Mouse (Mus musculus) liver, embryonic 15.5 days (tissue): ENCODE results near the gene Olfr209. TPM values are rescaled to one million over a fixed set of nuclear protein-coding genes. Genes with fewer than 3 reads are reported as not detected.

Experiments
- ATAC-seq: fragments of 200-750 bp; cut with Nextera tagmentation; 2 replicates; pipeline ENCODE4 v1.8.0; 2017; ENCODE audit warnings: moderate number of reproducible peaks, mild to moderate bottlenecking, moderate library complexity; ENCODE audit not compliant: insufficient read depth
- H3K27ac ChIP-seq: fragments of 300-500 bp; sonication (generic); replicated peaks from 2 replicates; pipeline ENCODE4 v1.5.1; 2015; ENCODE audit warnings: mild to moderate bottlenecking, inconsistent platforms
- H3K27me3 ChIP-seq: fragments of 300-500 bp; sonication (generic); 2 replicates; pipeline ENCODE4 v1.6.1; 2015; ENCODE audit warnings: mild to moderate bottlenecking, inconsistent platforms
- H3K36me3 ChIP-seq: fragments of 300-500 bp; sonication (generic); replicated peaks from 2 replicates; pipeline ENCODE4 v1.6.1; 2015; ENCODE audit warnings: moderate library complexity, mild to moderate bottlenecking, inconsistent platforms
- H3K4me1 ChIP-seq: fragments of 300-500 bp; sonication (generic); replicated peaks from 2 replicates; pipeline ENCODE4 v1.6.1; 2015; ENCODE audit warnings: inconsistent platforms
- H3K4me2 ChIP-seq: fragments of 300-500 bp; sonication (generic); 2 replicates; pipeline ENCODE4 v1.6.1; 2015; ENCODE audit warnings: moderate library complexity, mild to moderate bottlenecking, inconsistent platforms
- H3K4me3 ChIP-seq: fragments of 300-500 bp; sonication (generic); replicated peaks from 2 replicates; pipeline ENCODE4 v1.5.1; 2015; ENCODE audit warnings: mild to moderate bottlenecking, inconsistent platforms
- H3K9ac ChIP-seq: fragments of 300-500 bp; sonication (generic); 2 replicates; pipeline ENCODE4 v1.6.1; 2015; ENCODE audit warnings: moderate library complexity, mild to moderate bottlenecking, inconsistent platforms
- H3K9me3 ChIP-seq: fragments of 300-500 bp; sonication (generic); replicated peaks from 2 replicates; pipeline ENCODE4 v1.6.1; 2016; ENCODE audit warnings: inconsistent platforms
- WGBS: fragments of 180-500 bp; shearing (Covaris S2); methylation state at CpG from one replicate; pipeline ENCODE4 v1.1.7; 2015; ENCODE audit warnings: mixed read lengths; ENCODE audit not compliant: insufficient replicate concordance; 5-methylcytosine and 5-hydroxymethylcytosine counted together
- polyA plus RNA-seq: library from polyadenylated mRNA; unstranded; fragments of >200 nt; fragmentation: Nextera tagmentation; extraction: Ambion mirVana; gene quantifications from 2 replicates; pipeline ENCODE4 v1.2.1, GENCODE M21; 2015

The Olfr209 gene
- polyA plus RNA-seq = not detected in 2 replicates

GRCm38 (mm10) chr16:59363893-59364292 lies at the start of gene Olfr209:
Gene Olfr209, minus strand, starts transcription at chr16:59363993.
- H3K9me3 ChIP-seq = no peaks in the 10 kb centered on the region
- no peak for ATAC-seq
- no peak within 1 kb of the TSS for H3K27ac ChIP-seq
- no peaks in the 10 kb centered on the region for H3K36me3 ChIP-seq
- 41% methylated on average over 2 of the region's 2 CpGs for WGBS
- no peak within 1 kb of the TSS for H3K4me2 ChIP-seq
- H3K9ac ChIP-seq = no peak within 1 kb of the TSS
- H3K27me3 ChIP-seq = no peaks in the 10 kb centered on the region
- H3K4me3 ChIP-seq = no peak within 1 kb of the TSS
- H3K4me1 ChIP-seq = no peaks in the 10 kb centered on the region

- Histone ChIP-seq H3K27ac (no peak overlapping the region), H3K4me1 (no peaks in the 10 kb centered on the region), H3K4me2 (no peak overlapping the region), H3K36me3 (no peaks in the 10 kb centered on the region), H3K9me3 (no peaks in the 10 kb centered on the region), H3K4me3 (no peak overlapping the region), H3K9ac (no peak overlapping the region), H3K27me3 (no peaks in the 10 kb centered on the region)
- no peak for ATAC-seq
- 46% methylated on average over 4 of the region's 4 CpGs for WGBS
Measured at GRCm38 (mm10) chr16:59413475-59413874, 49.7 kb upstream of the Olfr209 start.

- 46% methylated on average over 2 of the region's 2 CpGs for WGBS
- no peak overlapping the region for H3K4me3 ChIP-seq
- H3K9me3 ChIP-seq = no peaks in the 10 kb centered on the region
- ATAC-seq = no peak
- H3K27ac ChIP-seq = no peak overlapping the region
- H3K36me3 ChIP-seq = no peaks in the 10 kb centered on the region
- no peak overlapping the region for H3K9ac ChIP-seq
- no peaks in the 10 kb centered on the region for H3K4me1 ChIP-seq
- no peaks in the 10 kb centered on the region for H3K27me3 ChIP-seq
- no peak overlapping the region for H3K4me2 ChIP-seq
Measured at GRCm38 (mm10) chr16:59409800-59410199, 46.0 kb upstream of the Olfr209 start.

GRCm38 (mm10) chr16:59409341-59409748 lies 45.6 kb upstream of the Olfr209 start:
- 69% methylated on average over 15 of the region's 15 CpGs for WGBS
- ATAC-seq = no peak

GRCm38 (mm10) chr16:59407032-59407431 lies 43.2 kb upstream of the Olfr209 start, which contains the start of gene Gabrr3:
Gene Gabrr3, plus strand, starts transcription at chr16:59407332.
- Histone ChIP-seq H3K36me3 (no peaks in the 10 kb centered on the region), H3K27me3 (no peaks in the 10 kb centered on the region), H3K4me2 (no peak within 1 kb of the TSS), H3K27ac (no peak within 1 kb of the TSS), H3K9ac (no peak within 1 kb of the TSS), H3K9me3 (no peaks in the 10 kb centered on the region), H3K4me1 (no peaks in the 10 kb centered on the region), H3K4me3 (no peak within 1 kb of the TSS)
- 51% methylated on average over 5 of the region's 5 CpGs for WGBS
- no peak for ATAC-seq

More at GRCm38 (mm10) chr16:59409341-59409748, 45.6 kb upstream of the Olfr209 start:
- no peak overlapping the region for H3K9ac ChIP-seq
- H3K27ac ChIP-seq = no peak overlapping the region
- H3K9me3 ChIP-seq = no peaks in the 10 kb centered on the region
- no peak overlapping the region for H3K4me2 ChIP-seq
- H3K27me3 ChIP-seq = no peaks in the 10 kb centered on the region
- no peak overlapping the region for H3K4me3 ChIP-seq
- no peaks in the 10 kb centered on the region for H3K36me3 ChIP-seq
- no peaks in the 10 kb centered on the region for H3K4me1 ChIP-seq

- Histone ChIP-seq H3K27ac (no peak overlapping the region), H3K36me3 (no peaks in the 10 kb centered on the region), H3K9ac (no peak overlapping the region), H3K27me3 (no peaks in the 10 kb centered on the region), H3K4me3 (no peak overlapping the region), H3K4me2 (no peak overlapping the region), H3K9me3 (no peaks in the 10 kb centered on the region), H3K4me1 (no peaks in the 10 kb centered on the region)
- 55% methylated on average over 9 of the region's 9 CpGs for WGBS
- no peak for ATAC-seq
Measured at GRCm38 (mm10) chr16:59404798-59405197, 41.0 kb upstream of the Olfr209 start.

GRCm38 (mm10) chr16:59403684-59404083 lies 39.9 kb upstream of the Olfr209 start:
- Histone ChIP-seq H3K9me3 (no peaks in the 10 kb centered on the region), H3K27ac (no peak overlapping the region), H3K36me3 (no peaks in the 10 kb centered on the region), H3K4me1 (no peaks in the 10 kb centered on the region), H3K9ac (no peak overlapping the region), H3K4me3 (no peak overlapping the region), H3K4me2 (no peak overlapping the region), H3K27me3 (no peaks in the 10 kb centered on the region)
- no peak for ATAC-seq
- 10% methylated on average over 4 of the region's 4 CpGs for WGBS

- 50% methylated on average over 4 of the region's 4 CpGs for WGBS
- H3K9ac ChIP-seq = no peak overlapping the region
Measured at GRCm38 (mm10) chr16:59401985-59402384, 38.2 kb upstream of the Olfr209 start.

GRCm38 (mm10) chr16:59401102-59401501 lies 37.3 kb upstream of the Olfr209 start:
- ATAC-seq = no peak
- 55% methylated on average over 7 of the region's 7 CpGs for WGBS

More at GRCm38 (mm10) chr16:59401985-59402384, 38.2 kb upstream of the Olfr209 start:
- Histone ChIP-seq H3K27ac (no peak overlapping the region), H3K4me2 (no peak overlapping the region), H3K4me1 (no peaks in the 10 kb centered on the region), H3K9me3 (no peaks in the 10 kb centered on the region), H3K4me3 (no peak overlapping the region), H3K27me3 (no peaks in the 10 kb centered on the region), H3K36me3 (no peaks in the 10 kb centered on the region)
- ATAC-seq = no peak

GRCm38 (mm10) chr16:59393300-59393699 lies 29.5 kb upstream of the Olfr209 start:
- Histone ChIP-seq H3K36me3 (no peaks in the 10 kb centered on the region), H3K27ac (no peak overlapping the region), H3K4me1 (no peaks in the 10 kb centered on the region), H3K9ac (no peak overlapping the region), H3K9me3 (no peaks in the 10 kb centered on the region), H3K27me3 (no peaks in the 10 kb centered on the region), H3K4me3 (no peak overlapping the region), H3K4me2 (no peak overlapping the region)
- 56% methylated on average over 3 of the region's 3 CpGs for WGBS
- no peak for ATAC-seq

More at GRCm38 (mm10) chr16:59401102-59401501, 37.3 kb upstream of the Olfr209 start:
- no peak overlapping the region for H3K4me3 ChIP-seq
- no peaks in the 10 kb centered on the region for H3K9me3 ChIP-seq
- no peak overlapping the region for H3K4me2 ChIP-seq
- H3K27me3 ChIP-seq = no peaks in the 10 kb centered on the region
- no peak overlapping the region for H3K27ac ChIP-seq
- H3K4me1 ChIP-seq = no peaks in the 10 kb centered on the region
- no peaks in the 10 kb centered on the region for H3K36me3 ChIP-seq
- H3K9ac ChIP-seq = no peak overlapping the region

- no peaks in the 10 kb centered on the region for H3K9me3 ChIP-seq
- ATAC-seq = no peak
- 69% methylated on average over 1 of the region's 1 CpGs for WGBS
Measured at GRCm38 (mm10) chr16:59349146-59349545, 14.6 kb downstream of the Olfr209 start, which contains the start of gene Olfr206. Gene Olfr206, minus strand, starts transcription at chr16:59349246.

GRCm38 (mm10) chr16:59331038-59331437 lies 32.8 kb downstream of the Olfr209 start, which contains the start of gene Olfr205:
Gene Olfr205, minus strand, starts transcription at chr16:59331138.
- H3K27me3 ChIP-seq = no peaks in the 10 kb centered on the region
- H3K27ac ChIP-seq = no peak within 1 kb of the TSS
- no peak within 1 kb of the TSS for H3K9ac ChIP-seq
- H3K9me3 ChIP-seq = 0 out of 2 replicates have a peak, but pooled peaks cover 2% of the 10 kb centered on the region
- ATAC-seq = no peak
- no peaks in the 10 kb centered on the region for H3K36me3 ChIP-seq
- no peak within 1 kb of the TSS for H3K4me2 ChIP-seq
- H3K4me3 ChIP-seq = no peak within 1 kb of the TSS
- no peaks in the 10 kb centered on the region for H3K4me1 ChIP-seq

More at GRCm38 (mm10) chr16:59349146-59349545, 14.6 kb downstream of the Olfr209 start, which contains the start of gene Olfr206:
- Histone ChIP-seq H3K27ac (no peak within 1 kb of the TSS), H3K27me3 (no peaks in the 10 kb centered on the region), H3K4me3 (no peak within 1 kb of the TSS), H3K4me1 (no peaks in the 10 kb centered on the region), H3K36me3 (no peaks in the 10 kb centered on the region), H3K4me2 (no peak within 1 kb of the TSS), H3K9ac (no peak within 1 kb of the TSS)
